Mouse (Mus musculus): Measurements from ENCODE around the gene Npw. TPM values are rescaled to one million over a fixed set of nuclear protein-coding genes. Genes with fewer than 3 reads are reported as not detected.
A peak's percentile ranks its signal among the peaks of the same experiment; 100 is the strongest.

Gene Npw
- polyA plus RNA-seq, 1 experiment from 2014 or later, result not detected

DNA sequence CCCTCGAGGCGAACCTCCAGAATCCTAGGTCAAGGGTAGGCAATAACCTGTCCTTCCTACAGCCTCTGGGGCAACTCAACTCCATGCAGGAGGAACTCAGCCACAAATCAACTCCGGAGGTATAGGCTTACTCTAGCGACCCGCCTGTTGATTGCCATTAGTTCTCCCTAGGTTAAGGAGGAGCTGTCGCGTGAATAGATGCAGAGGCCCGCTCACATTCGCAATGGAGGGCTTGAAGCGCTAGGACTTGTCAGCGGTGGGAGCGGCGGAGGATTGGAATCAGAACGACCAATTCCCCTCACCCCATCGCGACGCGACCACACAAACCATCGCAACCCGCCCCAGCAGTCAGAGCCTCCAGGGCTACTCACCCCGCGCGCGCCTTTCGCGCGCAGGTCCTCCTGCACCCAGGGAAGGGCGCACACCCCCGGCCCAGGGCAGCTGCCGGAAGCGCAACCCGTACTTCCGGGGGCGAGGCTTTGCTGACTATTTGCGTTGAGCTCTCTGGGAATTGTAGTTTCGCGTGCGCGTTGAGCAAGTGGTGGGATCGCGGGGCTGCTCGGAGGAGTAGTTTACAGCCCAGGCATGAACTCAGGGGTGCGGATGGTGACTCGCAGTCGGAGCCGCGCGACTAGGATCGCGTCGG is 26.0 kb downstream of the Npw start, which contains the start of the genes Tsc2 and Nthl1:
Gene Tsc2, minus strand, starts transcription at position 464 of the 646 bp plus-strand sequence.
Gene Nthl1, plus strand, starts transcription at position 514 of the 646 bp plus-strand sequence.
- Histone ChIP-seq H3K9me3 (ENCODE audit: control insufficient read depth, low read length) (no peaks in the 10 kb centered on the region), H3K4me3 (replicated peaks; ENCODE audit: low read depth, low read length) (peak within 1 kb of the TSS; percentile 66), H3K27me3 (ENCODE audit: control insufficient read depth, insufficient read depth, low read length) (no peaks in the 10 kb centered on the region), H3K4me1 (ENCODE audit: control insufficient read depth, insufficient read depth, low read length) (peaks cover 12% of the 10 kb centered on the region), H3K36me3 (ENCODE audit: control insufficient read depth, insufficient read depth, low read length) (peaks cover 34% of the 10 kb centered on the region), H3K4me2 (ENCODE audit: low read length) (peak within 1 kb of the TSS; percentile 84), H3K27ac (replicated peaks; ENCODE audit: low read depth, low read length) (peak within 1 kb of the TSS; percentile 70), H3K9ac (replicated peaks; ENCODE audit: low read length) (peak within 1 kb of the TSS; percentile 70)
- WGBS, result 2% methylated on average over 51 of the region's 51 CpGs
- ATAC-seq (ENCODE audit: low FRiP score, low TSS enrichment), result peak; percentile 82
- DNase-seq, result peak; percentile 95

DNA sequence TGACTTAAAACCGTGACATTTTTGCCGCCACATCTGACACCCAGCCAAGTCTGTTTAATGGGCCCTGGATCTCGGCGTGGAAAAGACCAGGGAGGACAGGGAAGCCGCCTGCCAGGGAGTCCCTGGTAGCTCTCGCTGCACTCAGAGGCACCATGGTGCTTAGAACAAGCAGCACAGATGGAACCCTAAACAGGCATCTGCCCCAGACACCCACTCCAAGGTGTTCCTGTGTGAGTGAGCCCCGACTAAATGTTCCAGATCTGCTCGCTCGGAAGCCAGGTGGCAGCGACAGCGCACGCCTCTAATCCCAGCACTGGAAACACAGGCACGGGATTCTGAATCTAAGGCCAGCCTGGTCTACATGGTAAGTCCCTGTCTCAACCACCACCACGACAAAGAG is 28.2 kb downstream of the Npw start:
- H3K9ac ChIP-seq (replicated peaks; ENCODE audit: low read length), result no peak overlapping the region
- H3K27ac ChIP-seq (replicated peaks; ENCODE audit: low read depth, low read length), result no peak overlapping the region
- WGBS, result 92% methylated on average over 14 of the region's 14 CpGs
- H3K27me3 ChIP-seq (ENCODE audit: control insufficient read depth, insufficient read depth, low read length), result no peaks in the 10 kb centered on the region
- no peaks in the 10 kb centered on the region for H3K9me3 ChIP-seq (ENCODE audit: control insufficient read depth, low read length)
- H3K36me3 ChIP-seq (ENCODE audit: control insufficient read depth, insufficient read depth, low read length), result peaks cover 56% of the 10 kb centered on the region
- DNase-seq, result no peak
- H3K4me3 ChIP-seq (replicated peaks; ENCODE audit: low read depth, low read length), result no peak overlapping the region
- no peak for ATAC-seq (ENCODE audit: low FRiP score, low TSS enrichment)
- peaks cover 12% of the 10 kb centered on the region for H3K4me1 ChIP-seq (ENCODE audit: control insufficient read depth, insufficient read depth, low read length)
- no peak overlapping the region for H3K4me2 ChIP-seq (ENCODE audit: low read length)

GRCm38 (mm10) chr17:24628646-24629045 is 29.6 kb downstream of the Npw start:
- ATAC-seq (ENCODE audit: low FRiP score, low TSS enrichment), result no peak
- H3K4me2 ChIP-seq (ENCODE audit: low read length), result no peak overlapping the region
- 54% methylated on average over 5 of the region's 5 CpGs for WGBS
- no peaks in the 10 kb centered on the region for H3K27me3 ChIP-seq (ENCODE audit: control insufficient read depth, insufficient read depth, low read length)
- no peak overlapping the region for H3K4me3 ChIP-seq (replicated peaks; ENCODE audit: low read depth, low read length)
- H3K27ac ChIP-seq (replicated peaks; ENCODE audit: low read depth, low read length), result no peak overlapping the region
- no peaks in the 10 kb centered on the region for H3K9me3 ChIP-seq (ENCODE audit: control insufficient read depth, low read length)
- peak; percentile 77 for DNase-seq
- H3K4me1 ChIP-seq (ENCODE audit: control insufficient read depth, insufficient read depth, low read length), result peaks cover 12% of the 10 kb centered on the region
- H3K36me3 ChIP-seq (ENCODE audit: control insufficient read depth, insufficient read depth, low read length), result peaks cover 70% of the 10 kb centered on the region
- no peak overlapping the region for H3K9ac ChIP-seq (replicated peaks; ENCODE audit: low read length)

- Histone ChIP-seq H3K27ac (replicated peaks; ENCODE audit: low read depth, low read length) (no peak overlapping the region), H3K4me2 (ENCODE audit: low read length) (no peak overlapping the region), H3K9me3 (ENCODE audit: control insufficient read depth, low read length) (no peaks in the 10 kb centered on the region), H3K4me3 (replicated peaks; ENCODE audit: low read depth, low read length) (no peak overlapping the region), H3K27me3 (ENCODE audit: control insufficient read depth, insufficient read depth, low read length) (no peaks in the 10 kb centered on the region), H3K9ac (replicated peaks; ENCODE audit: low read length) (no peak overlapping the region), H3K36me3 (ENCODE audit: control insufficient read depth, insufficient read depth, low read length) (peaks cover 98% of the 10 kb centered on the region), H3K4me1 (ENCODE audit: control insufficient read depth, insufficient read depth, low read length) (no peaks in the 10 kb centered on the region)
- ATAC-seq (ENCODE audit: low FRiP score, low TSS enrichment), result no peak
- no peak for DNase-seq
- whole genome bisulfite sequencing, result 92% methylated on average over 8 of the region's 8 CpGs
Observed at GRCm38 (mm10) chr17:24625472-24625871, 32.8 kb downstream of the Npw start.

GRCm38 (mm10) chr17:24617561-24618194 is 40.6 kb downstream of the Npw start:
- H3K36me3 ChIP-seq (ENCODE audit: control insufficient read depth, insufficient read depth, low read length), result peaks cover 94% of the 10 kb centered on the region
- ATAC-seq (ENCODE audit: low FRiP score, low TSS enrichment), result no peak

DNA sequence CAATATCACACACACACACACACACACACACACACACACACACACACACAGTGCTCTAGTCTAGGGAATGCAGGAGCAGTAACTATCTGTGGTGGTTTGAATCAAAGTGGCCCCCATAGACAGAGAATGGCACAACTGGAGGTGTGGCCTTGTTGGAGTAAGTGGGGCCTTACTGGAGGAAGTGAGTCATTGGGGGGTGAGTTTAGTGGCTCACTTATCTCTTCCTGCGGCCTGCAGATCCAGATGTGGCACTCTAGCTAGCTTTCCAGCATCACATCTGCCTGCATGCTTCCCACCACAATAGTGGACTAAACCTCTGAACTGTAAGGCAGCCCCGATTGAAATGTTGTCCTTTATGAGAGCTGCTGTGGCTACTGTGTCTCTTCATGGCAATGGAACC is 47.5 kb downstream of the Npw start:
- WGBS, result 95% methylated on average over 2 of the region's 2 CpGs
- Histone ChIP-seq H3K4me3 (replicated peaks; ENCODE audit: low read depth, low read length) (no peak overlapping the region), H3K9ac (replicated peaks; ENCODE audit: low read length) (no peak overlapping the region), H3K4me1 (ENCODE audit: control insufficient read depth, insufficient read depth, low read length) (no peaks in the 10 kb centered on the region), H3K27me3 (ENCODE audit: control insufficient read depth, insufficient read depth, low read length) (no peaks in the 10 kb centered on the region), H3K36me3 (ENCODE audit: control insufficient read depth, insufficient read depth, low read length) (peaks cover 76% of the 10 kb centered on the region), H3K9me3 (ENCODE audit: control insufficient read depth, low read length) (no peaks in the 10 kb centered on the region), H3K4me2 (ENCODE audit: low read length) (no peak overlapping the region), H3K27ac (replicated peaks; ENCODE audit: low read depth, low read length) (no peak overlapping the region)
- ATAC-seq (ENCODE audit: low FRiP score, low TSS enrichment) (no peak), DNase-seq (no peak)

More at GRCm38 (mm10) chr17:24617561-24618194, 40.6 kb downstream of the Npw start:
- H3K9me3 ChIP-seq (ENCODE audit: control insufficient read depth, low read length), result no peaks in the 10 kb centered on the region
- no peaks in the 10 kb centered on the region for H3K27me3 ChIP-seq (ENCODE audit: control insufficient read depth, insufficient read depth, low read length)
- H3K27ac ChIP-seq (replicated peaks; ENCODE audit: low read depth, low read length), result no peak overlapping the region
- WGBS, result 91% methylated on average over 14 of the region's 14 CpGs
- H3K9ac ChIP-seq (replicated peaks; ENCODE audit: low read length), result no peak overlapping the region
- no peak for DNase-seq
- H3K4me1 ChIP-seq (ENCODE audit: control insufficient read depth, insufficient read depth, low read length), result no peaks in the 10 kb centered on the region
- no peak overlapping the region for H3K4me3 ChIP-seq (replicated peaks; ENCODE audit: low read depth, low read length)
- H3K4me2 ChIP-seq (ENCODE audit: low read length), result no peak overlapping the region

DNA sequence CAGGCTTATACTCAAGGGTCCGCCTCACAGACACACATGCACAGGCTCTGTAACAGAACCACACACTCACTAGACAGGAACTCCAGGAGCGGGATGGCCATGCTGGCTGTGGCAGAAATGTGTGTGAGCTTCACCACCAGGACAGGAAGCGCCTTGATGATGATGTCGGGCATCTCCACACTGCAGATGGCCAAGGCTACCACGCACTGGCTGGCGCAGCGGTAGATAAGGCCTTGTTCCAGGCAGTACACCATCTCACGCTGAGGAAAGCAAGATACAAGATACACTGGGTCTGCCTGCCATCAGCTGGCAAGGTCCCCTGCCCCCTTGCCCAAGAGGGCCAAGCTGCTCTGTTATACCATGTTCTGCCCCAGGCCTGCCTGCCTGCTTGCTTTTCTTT is 49.4 kb downstream of the Npw start:
- 93% methylated on average over 8 of the region's 8 CpGs for WGBS
- Histone ChIP-seq H3K36me3 (ENCODE audit: control insufficient read depth, insufficient read depth, low read length) (peaks cover 76% of the 10 kb centered on the region), H3K9me3 (ENCODE audit: control insufficient read depth, low read length) (no peaks in the 10 kb centered on the region)

GRCm38 (mm10) chr17:24608370-24608769 is 49.9 kb downstream of the Npw start:
- Histone ChIP-seq H3K4me2 (ENCODE audit: low read length) (no peak overlapping the region), H3K9me3 (ENCODE audit: control insufficient read depth, low read length) (no peaks in the 10 kb centered on the region), H3K27me3 (ENCODE audit: control insufficient read depth, insufficient read depth, low read length) (no peaks in the 10 kb centered on the region), H3K4me1 (ENCODE audit: control insufficient read depth, insufficient read depth, low read length) (no peaks in the 10 kb centered on the region), H3K36me3 (ENCODE audit: control insufficient read depth, insufficient read depth, low read length) (peaks cover 75% of the 10 kb centered on the region), H3K4me3 (replicated peaks; ENCODE audit: low read depth, low read length) (no peak overlapping the region), H3K27ac (replicated peaks; ENCODE audit: low read depth, low read length) (no peak overlapping the region), H3K9ac (replicated peaks; ENCODE audit: low read length) (no peak overlapping the region)
- ATAC-seq (ENCODE audit: low FRiP score, low TSS enrichment), result no peak
- 95% methylated on average over 4 of the region's 4 CpGs for WGBS
- no peak for DNase-seq

More for the DNA sequence above, 49.4 kb downstream of the Npw start:
- no peak overlapping the region for H3K4me2 ChIP-seq (ENCODE audit: low read length)
- no peak for DNase-seq
- no peak overlapping the region for H3K4me3 ChIP-seq (replicated peaks; ENCODE audit: low read depth, low read length)
- no peak overlapping the region for H3K27ac ChIP-seq (replicated peaks; ENCODE audit: low read depth, low read length)
- no peak overlapping the region for H3K9ac ChIP-seq (replicated peaks; ENCODE audit: low read length)
- no peaks in the 10 kb centered on the region for H3K27me3 ChIP-seq (ENCODE audit: control insufficient read depth, insufficient read depth, low read length)
- H3K4me1 ChIP-seq (ENCODE audit: control insufficient read depth, insufficient read depth, low read length), result no peaks in the 10 kb centered on the region
- no peak for ATAC-seq (ENCODE audit: low FRiP score, low TSS enrichment)

All from midbrain, embryonic 14.5 days (tissue).